Mouse (Mus musculus): ENCODE measurements around the gene Recql.

Gene Recql

GRCm38 (mm10) chr6:142387011-142387754, at the start of gene Recql, which contains the start of gene Golt1b:
Recql (minus strand) TSS chr6:142387087.
Golt1b (plus strand) TSS chr6:142387221.
- peak; percentile 98 to 99 for DNase-seq (ENCODE audit: low read depth in 2 of 2, low spot score in 2 of 2)

DNA sequence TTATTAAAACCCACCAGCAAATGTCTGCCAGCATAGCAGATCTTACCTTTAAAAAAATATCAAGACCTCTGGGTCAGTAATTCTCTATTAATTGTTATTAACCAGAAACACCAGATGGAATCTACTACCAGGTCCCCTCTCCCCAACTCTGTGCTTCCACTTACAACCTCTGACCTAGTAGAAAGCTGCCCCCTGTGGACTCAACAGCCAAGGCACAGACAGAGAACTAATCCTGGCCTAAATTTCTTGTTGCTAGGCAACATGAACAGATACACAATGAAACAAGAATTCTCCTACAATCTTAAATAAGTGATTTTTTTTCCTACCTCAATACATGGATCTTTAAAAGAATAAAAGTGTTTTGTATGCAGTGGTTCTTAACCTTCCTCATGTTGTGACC, 42.2 kb upstream of the Recql start:
- no peak for DNase-seq (ENCODE audit: low read depth in 2 of 2, low spot score in 2 of 2)

- no peak for DNase-seq (ENCODE audit: low read depth in 2 of 2, low spot score in 2 of 2)
These were observed 38.1 kb upstream of the Recql start for GRCm38 (mm10) chr6:142424976-142425375.

GRCm38 (mm10) chr6:142414597-142414996, 27.7 kb upstream of the Recql start:
- no peak for DNase-seq (ENCODE audit: low read depth in 2 of 2, low spot score in 2 of 2)

DNA sequence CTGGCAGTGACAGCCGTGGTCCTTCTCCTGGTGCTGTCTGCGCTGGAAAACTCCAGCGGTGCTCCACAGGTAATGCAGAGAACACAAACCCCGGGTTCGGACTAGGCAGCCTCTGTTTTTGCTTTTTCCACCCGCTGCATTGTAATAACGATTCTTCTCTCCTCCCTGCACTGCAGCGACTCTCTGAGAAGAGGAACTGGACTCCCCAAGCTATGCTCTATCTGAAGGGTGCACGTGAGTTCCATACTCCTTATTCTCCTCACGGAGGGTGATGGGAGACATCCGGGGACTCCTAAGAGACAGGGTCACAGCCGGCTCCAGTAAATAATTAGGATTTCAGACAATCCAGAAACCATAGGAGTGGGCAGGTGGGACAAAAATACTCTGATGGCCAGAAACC, 27.0 kb upstream of the Recql start:
- DNase-seq (ENCODE audit: low read depth in 2 of 2, low spot score in 2 of 2), result no peak

- DNase-seq (ENCODE audit: low read depth in 2 of 2, low spot score in 2 of 2), result no peak
These were observed 26.1 kb upstream of the Recql start, which contains the start of gene Spx for GRCm38 (mm10) chr6:142412906-142413491. Spx (plus strand) TSS chr6:142413441.

DNA sequence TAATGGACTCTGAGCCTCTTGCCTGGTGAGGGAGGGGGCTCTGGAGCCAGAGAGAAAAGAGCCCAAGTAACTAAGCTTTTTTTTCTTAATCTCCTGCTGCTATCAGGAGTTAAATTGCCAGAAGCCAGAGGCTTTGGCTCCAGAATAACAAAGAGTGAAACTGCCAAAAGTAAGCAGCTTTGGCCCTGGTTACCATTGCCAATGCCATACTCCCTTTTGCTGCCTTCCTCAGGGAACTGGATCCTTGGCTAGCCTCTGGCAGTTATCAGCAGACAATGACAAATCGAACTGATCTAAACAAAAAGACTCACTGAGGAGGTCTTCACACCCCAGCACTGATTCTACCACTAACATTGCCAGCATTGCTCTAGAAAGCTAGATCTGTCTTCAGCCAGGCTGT, 24.3 kb upstream of the Recql start:
- no peak for DNase-seq (ENCODE audit: low read depth in 2 of 2, low spot score in 2 of 2)

DNA sequence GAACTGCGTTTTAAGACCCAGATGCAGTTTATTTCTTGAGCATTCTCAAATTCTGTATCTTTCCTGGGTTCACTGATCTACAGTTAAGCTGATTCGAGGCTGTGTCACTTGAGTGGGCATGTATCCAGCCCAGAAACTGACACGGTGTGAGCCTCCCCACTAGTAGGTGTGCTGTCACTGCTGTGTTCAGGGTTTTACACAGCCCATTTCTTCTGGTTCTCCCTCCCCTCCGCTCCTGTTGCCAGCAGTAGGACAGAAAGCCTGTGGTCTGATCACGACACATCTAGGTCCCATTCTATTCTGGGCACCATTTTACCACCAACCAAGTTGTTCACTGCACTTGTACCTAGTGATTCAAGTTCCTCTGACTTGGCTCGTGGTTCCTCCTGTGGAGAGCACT, 8.9 kb upstream of the Recql start:
- DNase-seq (ENCODE audit: low read depth in 2 of 2, low spot score in 2 of 2), result no peak

GRCm38 (mm10) chr6:142394669-142395068, 7.8 kb upstream of the Recql start:
- no peak for DNase-seq (ENCODE audit: low read depth in 2 of 2, low spot score in 2 of 2)

DNA sequence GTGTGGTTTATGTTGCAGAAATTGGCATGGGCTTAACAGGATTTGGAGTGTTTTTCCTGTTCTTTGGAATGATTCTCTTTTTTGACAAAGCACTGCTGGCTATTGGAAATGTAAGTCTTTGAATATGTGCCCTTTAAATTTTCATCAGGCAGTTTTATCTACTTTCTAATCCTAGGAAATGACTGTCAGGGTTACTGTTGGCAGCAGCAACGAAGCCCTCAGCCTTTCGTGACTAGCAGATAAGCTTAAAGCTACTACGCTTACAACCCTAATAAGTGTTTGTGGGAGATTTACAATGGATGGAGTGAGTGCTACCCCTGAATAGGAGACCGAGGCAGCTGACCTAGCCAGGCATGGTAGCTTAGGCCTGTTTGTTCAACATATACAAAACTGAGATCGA, 5.4 kb upstream of the Recql start:
- DNase-seq (ENCODE audit: low read depth in 2 of 2, low spot score in 2 of 2), result no peak

- DNase-seq (ENCODE audit: low read depth in 2 of 2, low spot score in 2 of 2), result no peak
These were observed 2.2 kb upstream of the Recql start for GRCm38 (mm10) chr6:142389101-142389500.

DNA sequence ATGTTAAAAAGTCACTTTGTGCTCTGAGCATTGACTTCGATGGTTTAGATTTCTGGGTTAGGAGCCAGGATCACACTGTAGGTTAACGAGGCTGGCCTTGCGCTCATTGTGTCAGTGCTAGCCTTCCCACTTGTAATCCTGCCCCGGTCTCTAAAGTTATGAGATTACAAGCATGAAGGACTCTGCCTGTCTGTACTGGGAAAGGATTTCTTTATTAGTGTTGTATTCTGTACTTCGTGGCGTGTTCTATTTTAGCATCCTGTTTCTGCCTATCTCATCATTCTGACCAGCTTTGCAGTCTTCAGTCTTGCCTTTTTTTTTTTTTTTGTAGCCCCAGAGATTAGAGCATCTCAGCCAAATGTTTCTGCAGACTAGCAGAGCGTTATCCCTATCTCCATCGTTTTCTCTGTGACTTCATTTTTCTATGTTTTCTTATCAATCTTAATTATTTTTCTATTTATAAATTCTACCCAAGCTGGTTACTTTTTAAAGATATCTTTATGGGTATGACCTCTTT, 926 bp upstream of the Recql start:
- DNase-seq (ENCODE audit: low read depth in 2 of 2, low spot score in 2 of 2), result no peak

DNA sequence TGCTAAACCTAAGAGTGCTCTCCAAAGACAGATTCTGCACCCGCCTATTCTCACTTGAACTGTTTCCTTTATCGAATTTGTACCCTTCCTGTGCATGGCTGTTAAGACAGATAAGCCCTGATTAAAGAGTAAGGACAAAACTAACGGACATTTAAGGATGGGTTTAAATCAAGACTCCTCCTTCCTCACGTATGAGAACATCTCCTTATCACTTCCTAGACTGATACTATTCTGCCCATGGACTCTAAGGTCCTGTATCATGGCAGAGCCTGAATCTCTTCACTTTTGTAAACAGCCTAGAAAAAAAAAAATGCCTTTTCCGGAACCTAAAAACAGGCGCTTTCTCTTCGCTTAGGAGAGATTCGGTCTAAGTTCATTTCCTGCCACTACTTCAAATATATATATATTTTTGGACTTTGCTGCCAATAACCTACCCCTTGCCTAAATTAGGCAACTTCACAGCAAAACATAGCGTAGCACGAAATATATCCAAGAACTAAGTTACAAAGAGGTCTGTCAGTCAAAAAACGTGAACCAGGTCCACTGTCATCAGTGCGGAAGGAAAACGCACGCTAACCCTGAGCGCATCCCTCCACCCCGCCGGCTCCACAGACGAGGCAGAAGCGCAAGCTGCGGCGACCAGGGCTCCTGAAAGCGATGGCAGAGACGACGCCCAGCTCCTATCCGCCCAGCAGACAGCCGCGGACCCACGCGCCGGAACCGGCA, 439 bp downstream of the Recql start:
- no peak for DNase-seq (ENCODE audit: low read depth in 2 of 2, low spot score in 2 of 2)

- DNase-seq (ENCODE audit: low read depth in 2 of 2, low spot score in 2 of 2), result no peak
These were observed 2.4 kb downstream of the Recql start for GRCm38 (mm10) chr6:142384521-142384920.

GRCm38 (mm10) chr6:142381615-142382014, 5.3 kb downstream of the Recql start:
- no peak for DNase-seq (ENCODE audit: low read depth in 2 of 2, low spot score in 2 of 2)

DNA sequence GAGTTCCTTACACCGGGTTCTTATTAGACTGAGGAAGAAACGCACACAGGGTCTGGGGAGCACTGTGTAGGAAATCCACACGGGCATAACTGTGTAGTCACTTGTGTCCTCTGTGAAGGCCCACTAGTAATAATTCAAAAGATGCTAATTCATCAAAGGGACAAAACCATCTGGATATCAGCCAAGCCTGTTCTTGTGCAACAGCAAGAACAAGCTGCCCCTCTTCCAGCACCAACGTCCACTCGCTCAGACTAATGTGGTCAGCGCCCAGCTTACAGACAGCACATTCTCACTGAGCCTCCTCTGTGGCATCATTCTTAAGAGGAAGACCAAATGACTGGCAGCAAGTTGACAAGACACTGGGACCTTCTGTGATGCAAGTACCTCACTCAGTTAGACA, 6.9 kb downstream of the Recql start:
- DNase-seq (ENCODE audit: low read depth in 2 of 2, low spot score in 2 of 2), result no peak

- no peak for DNase-seq (ENCODE audit: low read depth in 2 of 2, low spot score in 2 of 2)
These were observed 8.1 kb downstream of the Recql start for GRCm38 (mm10) chr6:142378576-142379330.

DNA sequence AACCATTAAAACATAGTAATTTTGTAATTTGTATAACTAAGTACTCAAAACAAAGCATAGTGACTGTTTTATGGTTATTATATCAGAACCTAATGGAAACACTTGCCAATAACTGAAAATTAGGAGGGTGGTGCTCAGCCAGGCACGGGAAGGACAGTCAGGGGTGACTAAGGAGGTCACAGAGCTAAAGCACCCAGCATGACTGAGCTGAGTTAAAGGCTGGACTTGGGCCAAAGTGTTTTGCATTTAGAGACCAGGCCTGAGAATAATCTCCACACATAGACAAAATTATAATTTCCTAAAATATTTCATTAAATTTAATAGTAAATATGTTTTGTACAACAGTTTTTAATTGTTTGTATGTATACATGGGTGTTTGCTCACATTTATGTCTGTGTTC, 9.8 kb downstream of the Recql start:
- DNase-seq (ENCODE audit: low read depth in 2 of 2, low spot score in 2 of 2), result no peak

DNA sequence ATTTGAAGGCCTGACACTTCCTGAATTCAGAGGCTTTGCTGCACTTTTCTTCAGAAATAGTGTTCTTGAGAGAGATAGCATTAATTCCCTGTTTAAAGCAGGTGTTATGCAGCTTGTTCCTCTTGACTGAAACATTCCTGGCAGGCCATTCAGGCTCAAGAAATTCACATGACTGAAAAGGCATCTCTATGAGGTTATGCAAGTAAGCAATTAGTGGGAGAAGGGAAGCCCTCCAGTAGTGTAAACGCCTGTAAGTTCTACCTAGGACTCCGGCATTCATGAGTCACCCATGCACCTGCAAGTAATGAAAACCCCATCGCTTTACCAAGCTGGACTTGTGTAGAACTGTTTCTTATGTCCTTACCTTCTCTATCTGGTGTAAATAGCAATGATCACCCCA, 17.3 kb downstream of the Recql start:
- DNase-seq (ENCODE audit: low read depth in 2 of 2, low spot score in 2 of 2), result no peak

GRCm38 (mm10) chr6:142367565-142367964, 19.3 kb downstream of the Recql start:
- DNase-seq (ENCODE audit: low read depth in 2 of 2, low spot score in 2 of 2), result no peak

DNA sequence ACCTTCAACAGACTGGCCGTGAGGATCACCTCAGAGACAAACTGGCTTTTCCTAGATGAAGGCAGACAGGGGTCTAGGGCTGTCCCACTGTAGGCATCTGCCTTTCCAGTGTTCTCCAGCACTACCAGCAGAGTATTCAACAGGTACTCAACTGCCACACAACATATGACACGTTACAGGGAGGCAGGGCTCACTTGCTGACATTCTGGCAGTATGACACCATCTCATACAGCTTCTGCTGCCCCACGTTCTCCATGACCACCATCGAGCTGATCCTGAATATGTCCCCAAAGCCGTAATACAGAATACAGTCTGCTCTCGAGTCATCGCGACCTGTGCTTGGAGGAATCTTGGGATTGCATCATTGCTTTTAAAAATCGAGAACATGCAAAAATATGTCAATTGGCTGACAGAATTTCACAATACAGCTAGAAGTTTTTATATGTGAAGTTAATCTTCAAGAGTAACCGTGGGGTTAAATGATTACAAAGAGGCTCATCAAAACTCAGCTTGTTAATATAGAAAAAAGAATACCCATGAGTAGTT, 20.3 kb downstream of the Recql start:
- DNase-seq (ENCODE audit: low read depth in 2 of 2, low spot score in 2 of 2), result no peak
